Comparison of ENCODE assay signal across 10 mouse cellular contexts in the genomic region with DNA sequence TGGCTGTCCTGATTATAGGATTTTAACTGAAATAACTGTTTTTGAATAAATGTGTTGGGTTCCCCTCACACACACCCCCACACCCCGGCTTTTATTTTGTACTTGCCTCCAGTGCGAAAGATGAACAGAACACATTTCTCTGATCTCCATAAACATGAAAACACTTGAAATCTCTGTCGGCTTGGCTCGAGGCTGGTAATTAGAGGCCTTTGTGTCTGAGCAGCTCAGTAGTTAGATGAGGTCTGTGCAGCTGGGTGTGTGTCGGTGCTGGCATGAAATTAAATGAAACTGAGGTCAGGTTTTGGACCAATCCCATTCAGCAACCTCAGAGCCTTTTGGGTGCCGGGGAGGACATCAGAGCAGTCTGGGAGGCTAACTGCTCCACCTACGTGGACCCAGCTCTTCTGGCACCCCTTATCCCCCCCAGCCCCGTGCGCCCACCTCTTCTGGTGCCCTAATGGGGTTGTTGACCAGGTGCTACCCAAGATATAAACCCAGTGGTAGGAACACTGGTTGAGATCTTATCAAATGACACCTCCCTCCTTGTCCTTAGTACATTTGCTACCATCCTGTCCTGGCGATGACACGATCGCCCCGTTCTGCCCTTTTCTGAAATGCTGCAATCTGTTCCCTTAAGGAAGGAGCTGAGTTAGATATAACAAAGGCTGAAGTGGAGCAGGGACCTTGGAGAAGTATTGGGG. TPM values are rescaled to one million over a fixed set of nuclear protein-coding genes. Genes with fewer than 3 reads are reported as not detected.
DNase-seq lines count a peak whose midpoint lies in the region; ATAC-seq and TF ChIP-seq lines count a peak whose summit lies in the region.
"Had no signal": no experiment of that assay in that cellular context is flagged by ENCODE, and none has a peak within 500 bp of the region (broad histone marks: within the 10 kb centered on the region; RNA-seq: fewer than 3 reads in every experiment).

No protein-coding gene starts in this region.

- H3K9ac ChIP-seq in neural tube, embryonic 11.5 days (ENCODE audit: low read length): no peak overlapping the region
- peak overlapping the region; percentile 81 for H3K9ac ChIP-seq in forebrain, embryonic 16.5 days (replicated peaks; ENCODE audit: low read depth, low read length)
- H3K9ac ChIP-seq in liver, embryonic 15.5 days: no peak overlapping the region; the same call in 1 of the 2 replicates

- no peaks in the 10 kb centered on the region for H3K9me3 ChIP-seq in neural tube, embryonic 11.5 days (ENCODE audit: control insufficient read depth, low read length)
- H3K9me3 ChIP-seq in forebrain, embryonic 16.5 days (ENCODE audit: control insufficient read depth, low read length): no peaks in the 10 kb centered on the region
- H3K9me3 ChIP-seq in liver, embryonic 15.5 days (replicated peaks): no peaks in the 10 kb centered on the region

- H3K36me3 ChIP-seq in neural tube, embryonic 11.5 days (ENCODE audit: control insufficient read depth, insufficient read depth, low read length): no peaks in the 10 kb centered on the region
- H3K36me3 ChIP-seq in forebrain, embryonic 16.5 days (ENCODE audit: control insufficient read depth, insufficient read depth): no peaks in the 10 kb centered on the region
- no peaks in the 10 kb centered on the region for H3K36me3 ChIP-seq in liver, embryonic 15.5 days (replicated peaks)

- H3K27ac ChIP-seq in neural tube, embryonic 11.5 days (ENCODE audit: low read depth, low read length): no peak overlapping the region
- peak overlapping the region; percentile 82 for H3K27ac ChIP-seq in forebrain, embryonic 16.5 days (ENCODE audit: low read length)
- peak overlapping the region; percentile 97 for H3K27ac ChIP-seq in liver, embryonic 15.5 days (replicated peaks)
- H3K27ac ChIP-seq in olfactory bulb, adult 2 months (ENCODE audit: insufficient read depth, low read depth, low read length): peak overlapping the region; percentile 47

- H3K27me3 ChIP-seq in neural tube, embryonic 11.5 days (ENCODE audit: control insufficient read depth, insufficient read depth, low read length): peaks cover 8% of the 10 kb centered on the region; the same call in 1 of the 2 replicates
- H3K27me3 ChIP-seq in forebrain, embryonic 16.5 days (replicated peaks; ENCODE audit: control insufficient read depth, insufficient read depth, low read length): no peaks in the 10 kb centered on the region
- no peaks in the 10 kb centered on the region for H3K27me3 ChIP-seq in liver, embryonic 15.5 days

- ATAC-seq in neural tube, embryonic 11.5 days (ENCODE audit: insufficient read depth, low FRiP score, low TSS enrichment): no peak
- no peak for ATAC-seq in forebrain, embryonic 16.5 days
- no peak for ATAC-seq in liver, embryonic 15.5 days (ENCODE audit: insufficient read depth)
- ATAC-seq: lung, postnatal 0 days had no signal

- peak overlapping the region; percentile 14 for H3K4me2 ChIP-seq in neural tube, embryonic 11.5 days (ENCODE audit: low read depth)
- peak overlapping the region; percentile 82 for H3K4me2 ChIP-seq in forebrain, embryonic 16.5 days (ENCODE audit: low read length)
- H3K4me2 ChIP-seq in liver, embryonic 15.5 days: peak overlapping the region; percentile 98

- 77% methylated on average over 13 of the region's 13 CpGs for whole genome bisulfite sequencing in neural tube, embryonic 11.5 days
- WGBS in forebrain, embryonic 16.5 days: 41% methylated on average over 13 of the region's 13 CpGs
- 42% methylated on average over 13 of the region's 13 CpGs for WGBS in liver, embryonic 15.5 days (ENCODE audit: insufficient replicate concordance)
- WGBS in olfactory bulb, adult 2 months: 25% methylated on average over 13 of the region's 13 CpGs

- no peak for TF ChIP-seq CTCF in olfactory bulb, adult 2 months (IDR thresholded peaks at IDR 0.05; ENCODE audit: insufficient read depth, low read depth, low read length)

- no peak for TF ChIP-seq POLR2A in olfactory bulb, adult 2 months (IDR thresholded peaks at IDR 0.05; ENCODE audit: insufficient read depth, low read depth, low read length)

- peaks cover 13% of the 10 kb centered on the region; the same call in 1 of the 2 replicates for H3K4me1 ChIP-seq in neural tube, embryonic 11.5 days (ENCODE audit: control insufficient read depth, insufficient read depth, low read length)
- peaks cover 45% of the 10 kb centered on the region for H3K4me1 ChIP-seq in forebrain, embryonic 16.5 days (replicated peaks; ENCODE audit: control insufficient read depth, insufficient read depth, low read length)
- H3K4me1 ChIP-seq in liver, embryonic 15.5 days (replicated peaks): peaks cover 78% of the 10 kb centered on the region
- peaks cover 26% of the 10 kb centered on the region for H3K4me1 ChIP-seq in olfactory bulb, adult 2 months (ENCODE audit: control insufficient read depth, insufficient read depth, low read length)

- DNase-seq in neural tube, embryonic 11.5 days (ENCODE audit: low spot score): no peak
- no peak for DNase-seq in neural tube, embryonic 10.5 days (ENCODE audit: extremely low spot score, low spot score)
- DNase-seq in B cell, adult 2 months: no peak
- DNase-seq in cerebellum, adult 8-10 months: no peak
- no peak for DNase-seq in kidney, adult 11 months
- DNase-seq: layer of hippocampus, postnatal 36 days had no signal

- no peak overlapping the region for H3K4me3 ChIP-seq in neural tube, embryonic 11.5 days (ENCODE audit: low read depth, low read length)
- peak overlapping the region; percentile 79 for H3K4me3 ChIP-seq in forebrain, embryonic 16.5 days (replicated peaks; ENCODE audit: low read length)
- H3K4me3 ChIP-seq in liver, embryonic 15.5 days (replicated peaks): peak overlapping the region; percentile 92
- H3K4me3 ChIP-seq in olfactory bulb, adult 2 months (ENCODE audit: insufficient read depth, low read depth, low read length): peak overlapping the region; percentile 43

RNA-seq across cellular contexts. Expression of a gene that starts 2.9 kb away (rescaled TPM):
- polyA plus RNA-seq in neural tube, embryonic 11.5 days (2014; fragmentation: Nextera tagmentation; extraction: Ambion mirVana): 8.6 and 8.9 TPM in 2 replicates
- 28.9 and 31.9 TPM in 2 replicates for polyA plus RNA-seq in forebrain, embryonic 16.5 days (2015; fragmentation: Nextera tagmentation; extraction: Ambion mirVana)
- 8.5 and 9.1 TPM in 2 replicates for polyA plus RNA-seq in liver, embryonic 15.5 days (2015; fragmentation: Nextera tagmentation; extraction: Ambion mirVana)
- polyA plus RNA-seq in olfactory bulb, adult 2 months (2012; ENCODE audit: insufficient read depth, insufficient read length, low replicate concordance, missing spikeins): not detected in 2 replicates

RNA-seq across cellular contexts. Expression of a gene that starts 15.3 kb away (rescaled TPM):
- 6.5 and 8.7 TPM in 2 replicates for polyA plus RNA-seq in neural tube, embryonic 11.5 days (2014; fragmentation: Nextera tagmentation; extraction: Ambion mirVana)
- polyA plus RNA-seq in forebrain, embryonic 16.5 days (2015; fragmentation: Nextera tagmentation; extraction: Ambion mirVana): 10.4 and 12.2 TPM in 2 replicates
- 4.4 and 4.5 TPM in 2 replicates for polyA plus RNA-seq in liver, embryonic 15.5 days (2015; fragmentation: Nextera tagmentation; extraction: Ambion mirVana)
- not detected in 2 replicates for polyA plus RNA-seq in olfactory bulb, adult 2 months (2012; ENCODE audit: insufficient read depth, insufficient read length, low replicate concordance, missing spikeins)

RNA-seq across cellular contexts. Expression of a gene that starts 30.8 kb away (rescaled TPM):
- 37.0 and 37.3 TPM in 2 replicates for polyA plus RNA-seq in neural tube, embryonic 11.5 days (2014; fragmentation: Nextera tagmentation; extraction: Ambion mirVana)
- 8.5 and 10.8 TPM in 2 replicates for polyA plus RNA-seq in forebrain, embryonic 16.5 days (2015; fragmentation: Nextera tagmentation; extraction: Ambion mirVana)
- polyA plus RNA-seq in liver, embryonic 15.5 days (2015; fragmentation: Nextera tagmentation; extraction: Ambion mirVana): 26.6 and 29.4 TPM in 2 replicates
- polyA plus RNA-seq in olfactory bulb, adult 2 months (2012; ENCODE audit: insufficient read depth, insufficient read length, low replicate concordance, missing spikeins): not detected in 2 replicates

Comparison
In these comparisons a context has a peak if more than half of its experiments do, and no peak if none do; other contexts are left out.
1. H3K4me2 ChIP-seq: peak in every context shown above with its lines; median percentile 98 in liver, embryonic 15.5 days; 82 in forebrain, embryonic 16.5 days; 14 in neural tube, embryonic 11.5 days.